Mouse (Mus musculus): ENCODE results near the gene Pde4d. TPM values are rescaled to one million over a fixed set of nuclear protein-coding genes. Genes with fewer than 3 reads are reported as not detected.

Pde4d gene
- total and polyA plus RNA-seq, 3 experiments = 18.5 to 18.8 TPM; not detected in 1

DNA sequence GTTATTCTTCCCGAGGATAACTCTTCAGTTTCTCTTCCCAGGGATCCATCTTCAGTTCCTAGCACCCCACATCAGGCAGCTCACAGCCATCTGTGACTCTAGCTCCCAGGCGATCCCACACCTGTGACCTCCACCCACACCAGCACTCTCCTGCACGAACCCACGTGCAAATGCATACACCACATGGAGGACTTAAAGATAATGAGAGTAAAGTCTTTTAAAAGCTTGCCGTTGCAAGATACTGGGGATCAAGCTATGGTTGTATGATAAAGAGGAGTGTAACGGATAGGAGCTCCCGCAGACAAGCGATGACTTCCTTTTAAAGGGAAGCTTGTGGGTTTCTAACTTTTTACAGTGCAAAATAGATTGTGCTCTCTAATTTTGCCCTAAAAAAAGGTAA lies 1230.5 kb downstream of the Pde4d start:
- Histone ChIP-seq H3K4me3 (ENCODE audit: control insufficient read depth in 1 of 2, insufficient read depth in 1 of 2, low read depth in 2 of 2, low read length in 2 of 2) (peak overlapping the region; percentile 27 to 45), H3K9me3 (replicated peaks; ENCODE audit: insufficient read depth, low read length) (no peaks in the 10 kb centered on the region), H3K36me3 (ENCODE audit: control insufficient read depth in 1 of 2, insufficient read depth in 2 of 2, low read length in 2 of 2) (peaks cover 0 to 77% of the 10 kb centered on the region in 2 experiments; a peak in 2 of 4 replicates), H3K27me3 (ENCODE audit: control insufficient read depth in 1 of 2, insufficient read depth in 2 of 2, low read length in 2 of 2) (no peaks in the 10 kb centered on the region), H3K27ac (ENCODE audit: control insufficient read depth, low read depth, low read length) (peak overlapping the region; percentile 99), H3K9ac (ENCODE audit: control insufficient read depth, low read depth, low read length, poor library complexity, severe bottlenecking) (peak overlapping the region; percentile 70), H3K79me2 (ENCODE audit: control insufficient read depth, insufficient read depth, low read length, poor library complexity) (peaks cover 9% of the 10 kb centered on the region), H3K4me1 (ENCODE audit: control insufficient read depth in 1 of 2, insufficient read depth in 2 of 2, low read length in 2 of 2) (peaks cover 42 to 52% of the 10 kb centered on the region in 2 experiments)
- peak; percentile 86 for DNase-seq (ENCODE audit: low read depth, low spot score)
- 0 out of 2 replicates have a peak, but pooled peaks have one; percentile 50 for TF ChIP-seq MAZ (IDR thresholded peaks at IDR 0.05; ENCODE audit: low read depth, low read length)
- TF ChIP-seq SIN3A (IDR thresholded peaks at IDR 0.05; ENCODE audit: low read length) = peak; percentile 97
- TF ChIP-seq NRF1 (IDR thresholded peaks at IDR 0.05; ENCODE audit: insufficient read depth, low read depth, low read length, poor library complexity, severe bottlenecking) = no peak
- TF ChIP-seq TBP (IDR thresholded peaks at IDR 0.05; ENCODE audit: low read depth, low read length) = peak; percentile 84
- TF ChIP-seq MYB (IDR thresholded peaks at IDR 0.05; ENCODE audit: low read depth, low read length) = peak; percentile 93
- no peak; the same call in 1 of the 2 replicates for TF ChIP-seq MAFK (IDR thresholded peaks at IDR 0.05; ENCODE audit: borderline replicate concordance, low read depth, low read length)
- TF ChIP-seq UBTF (IDR thresholded peaks at IDR 0.05; ENCODE audit: borderline replicate concordance, insufficient read depth, low read depth, low read length) = no peak
- no peak for TF ChIP-seq RAD21 (IDR thresholded peaks at IDR 0.05; ENCODE audit: low read depth, low read length)
- no peak for TF ChIP-seq CHD2 (IDR thresholded peaks at IDR 0.05; ENCODE audit: low read length)
- no peak for TF ChIP-seq USF2 (IDR thresholded peaks at IDR 0.05; ENCODE audit: borderline replicate concordance in 1 of 2, insufficient read depth in 1 of 2, low read depth in 1 of 2, low read length in 2 of 2)
- TF ChIP-seq ELF1 (IDR thresholded peaks at IDR 0.05; ENCODE audit: low read depth, low read length) = no peak
- TF ChIP-seq POLR2AphosphoS2 (IDR thresholded peaks at IDR 0.05; ENCODE audit: low read length) = peak; percentile 52; the same call in 1 of the 2 replicates
- TF ChIP-seq CTCF (IDR thresholded peaks at IDR 0.05 in 2 of 3, conservative IDR thresholded peaks at IDR 0.05 in 1 of 3; ENCODE audit: control insufficient read depth in 1 of 3, insufficient read depth in 1 of 3, low read depth in 2 of 3, low read length in 3 of 3, poor library complexity in 1 of 3, severe bottlenecking in 1 of 3) = no peak
- no peak; the same call in 1 of the 2 replicates for TF ChIP-seq JUND (IDR thresholded peaks at IDR 0.05; ENCODE audit: low read depth, low read length)
- no peak for TF ChIP-seq HCFC1 (IDR thresholded peaks at IDR 0.05; ENCODE audit: low read depth, low read length)
- TF ChIP-seq NELFE (IDR thresholded peaks at IDR 0.05; ENCODE audit: low read depth, low read length) = no peak
- peak; percentile 95 to 98 for TF ChIP-seq EP300 (IDR thresholded peaks at IDR 0.05; ENCODE audit: low read depth in 1 of 2, low read length in 2 of 2)
- TF ChIP-seq MEF2A (IDR thresholded peaks at IDR 0.05; ENCODE audit: extremely low read depth, insufficient replicate concordance, low read depth, low read length, poor library complexity, severe bottlenecking) = no peak
- no peak for TF ChIP-seq KAT2A (conservative IDR thresholded peaks at IDR 0.05; ENCODE audit: low read depth, low read length)
- peak; percentile 97 for TF ChIP-seq MAX (IDR thresholded peaks at IDR 0.05; ENCODE audit: low read length)
- no peak for TF ChIP-seq USF1 (IDR thresholded peaks at IDR 0.05; ENCODE audit: low read depth, low read length)
- no peak for TF ChIP-seq CHD1 (IDR thresholded peaks at IDR 0.05; ENCODE audit: low read depth, low read length)
- TF ChIP-seq BHLHE40 (IDR thresholded peaks at IDR 0.05; ENCODE audit: borderline replicate concordance, low read depth, low read length) = peak; percentile 93
- TF ChIP-seq POLR2AphosphoS5 (IDR thresholded peaks at IDR 0.05; ENCODE audit: borderline replicate concordance, low read depth, low read length) = no peak
- TF ChIP-seq ZC3H11A (IDR thresholded peaks at IDR 0.05; ENCODE audit: low read depth, low read length) = no peak
- peak in 1 of 2 experiments; percentile 54; a peak in 2 of 4 replicates for TF ChIP-seq POLR2A (IDR thresholded peaks at IDR 0.05; ENCODE audit: control insufficient read depth in 1 of 2, insufficient read depth in 1 of 2, low read depth in 1 of 2, low read length in 2 of 2, poor library complexity in 1 of 2)
- peak; percentile 96 for TF ChIP-seq TCF12 (IDR thresholded peaks at IDR 0.05; ENCODE audit: low read depth, low read length)
- peak; percentile 93 for TF ChIP-seq ETS1 (IDR thresholded peaks at IDR 0.05; ENCODE audit: low read depth, low read length)
- no peak for TF ChIP-seq E2F4 (IDR thresholded peaks at IDR 0.05; ENCODE audit: borderline replicate concordance, low read depth, low read length)
- TF ChIP-seq GATA1 (IDR thresholded peaks at IDR 0.05; ENCODE audit: low read depth, low read length) = peak; percentile 94
- no peak for TF ChIP-seq ZMIZ1 (IDR thresholded peaks at IDR 0.05; ENCODE audit: low read depth, low read length)
- TF ChIP-seq TAL1 (IDR thresholded peaks at IDR 0.05; ENCODE audit: low read length) = peak; percentile 76
- no peak for TF ChIP-seq ZKSCAN1 (IDR thresholded peaks at IDR 0.05; ENCODE audit: low read depth, low read length)
- TF ChIP-seq RCOR1 (IDR thresholded peaks at IDR 0.05; ENCODE audit: low read depth, low read length) = peak; percentile 68; the same call in 1 of the 2 replicates
- no peak for TF ChIP-seq GABPA (IDR thresholded peaks at IDR 0.05; ENCODE audit: low read depth, low read length)
- TF ChIP-seq MXI1 (IDR thresholded peaks at IDR 0.05; ENCODE audit: low read depth, low read length) = peak; percentile 99
- no peak for TF ChIP-seq SMC3 (IDR thresholded peaks at IDR 0.05; ENCODE audit: low read depth, low read length)

All from MEL (cell line).